Mouse (Mus musculus): ENCODE data around the gene Dynlt1b. TPM values are rescaled to one million over a fixed set of nuclear protein-coding genes. Genes with fewer than 3 reads are reported as not detected.

Dynlt1b gene
- total and polyA plus RNA-seq, 2 experiments: 37.4 to 56.6 TPM

Other genes starting within 250 kb of the Dynlt1b start
- gene Tmem181a, start 173.3 kb upstream of the Dynlt1b start, total RNA-seq (2014; rRNA removed): 3.4 TPM in 2 replicates
- 2.8 and 3.0 TPM in 2 replicates for gene Tmem181a, start 173.3 kb upstream of the Dynlt1b start, polyA plus RNA-seq (2012; rRNA removed)
- 1.2 and 1.3 TPM in 2 replicates for gene Dynlt1a, start 112.6 kb upstream of the Dynlt1b start, total RNA-seq (2014; rRNA removed)
- 0.88 and 1.0 TPM in 2 replicates for gene Dynlt1a, start 112.6 kb upstream of the Dynlt1b start, polyA plus RNA-seq (2012; rRNA removed)
- 3.8 and 4.5 TPM in 2 replicates for gene Dynlt1c, start 171.6 kb downstream of the Dynlt1b start, total RNA-seq (2014; rRNA removed)
- gene Dynlt1c, start 171.6 kb downstream of the Dynlt1b start, polyA plus RNA-seq (2012; rRNA removed): 1.1 TPM in 2 replicates
- 7.2 and 9.5 TPM in 2 replicates for gene Dynlt1f, start 225.8 kb downstream of the Dynlt1b start, total RNA-seq (2014; rRNA removed)
- gene Dynlt1f, start 225.8 kb downstream of the Dynlt1b start, polyA plus RNA-seq (2012; rRNA removed): 4.1 and 5.3 TPM in 2 replicates
- gene Sytl3, start 229.0 kb downstream of the Dynlt1b start, total RNA-seq (2014; rRNA removed): 0.18 and 0.20 TPM in 2 replicates
- gene Sytl3, start 229.0 kb downstream of the Dynlt1b start, polyA plus RNA-seq (2012; rRNA removed): 0.11 TPM in 1 of 2 replicates, not detected in the other